Mouse (Mus musculus) thymus, postnatal 14 days (tissue): ENCODE results near the gene Cux2.
"Not testable (repeated sequence)": the region's sequence is repeated elsewhere in the genome, so short reads cannot be mapped to it uniquely, and the experiment has no call there.

Experiments used
- DNase-seq: peaks from one replicate; pipeline ENCODE4 v3.0.0; 2021

The Cux2 gene

GRCm38 (mm10) chr5:121858427-121858826, 191.5 kb downstream of the Cux2 start:
- no peak for DNase-seq

DNA sequence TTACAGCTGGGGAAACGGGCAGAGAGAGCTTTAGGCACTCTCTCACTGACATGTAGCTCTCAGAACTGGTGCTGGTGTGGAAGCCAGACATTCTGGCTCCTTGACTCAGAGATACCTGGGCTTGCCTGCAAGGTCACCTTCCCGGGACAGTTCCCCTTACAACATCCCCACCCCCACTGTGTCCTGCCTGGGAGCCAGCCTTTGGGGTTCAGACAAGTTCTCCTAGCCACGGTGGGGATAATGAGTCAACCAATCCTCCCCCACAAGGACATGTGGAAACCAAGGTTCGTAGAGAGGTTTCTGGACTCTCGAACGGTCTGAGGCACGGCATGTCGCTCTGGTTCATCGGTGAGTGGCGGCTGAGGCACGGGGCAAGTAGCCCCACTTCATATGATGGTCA, 193.2 kb downstream of the Cux2 start:
- no peak for DNase-seq

DNA sequence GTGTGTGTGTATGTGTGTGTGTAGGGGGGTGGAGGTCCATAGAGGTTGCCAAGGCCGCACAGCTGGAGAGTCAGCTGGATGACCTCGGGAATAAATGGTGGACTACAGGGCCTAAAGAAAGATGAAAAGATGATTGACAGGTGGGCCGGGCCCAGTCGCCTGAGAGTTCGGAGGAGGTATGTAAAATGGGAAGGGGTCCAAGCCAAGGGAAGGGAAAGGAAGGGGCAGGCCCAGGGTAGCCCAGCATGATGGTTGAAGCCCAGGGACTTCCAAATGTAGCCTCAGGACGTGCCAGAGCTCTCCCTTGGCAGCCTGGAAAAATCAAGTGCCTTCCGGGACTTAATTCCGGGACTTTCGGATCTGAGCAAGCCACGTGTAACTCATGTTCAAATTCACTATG, 195.1 kb downstream of the Cux2 start:
- DNase-seq, result no peak

GRCm38 (mm10) chr5:121853368-121854051, 196.4 kb downstream of the Cux2 start:
- no peak for DNase-seq

DNA sequence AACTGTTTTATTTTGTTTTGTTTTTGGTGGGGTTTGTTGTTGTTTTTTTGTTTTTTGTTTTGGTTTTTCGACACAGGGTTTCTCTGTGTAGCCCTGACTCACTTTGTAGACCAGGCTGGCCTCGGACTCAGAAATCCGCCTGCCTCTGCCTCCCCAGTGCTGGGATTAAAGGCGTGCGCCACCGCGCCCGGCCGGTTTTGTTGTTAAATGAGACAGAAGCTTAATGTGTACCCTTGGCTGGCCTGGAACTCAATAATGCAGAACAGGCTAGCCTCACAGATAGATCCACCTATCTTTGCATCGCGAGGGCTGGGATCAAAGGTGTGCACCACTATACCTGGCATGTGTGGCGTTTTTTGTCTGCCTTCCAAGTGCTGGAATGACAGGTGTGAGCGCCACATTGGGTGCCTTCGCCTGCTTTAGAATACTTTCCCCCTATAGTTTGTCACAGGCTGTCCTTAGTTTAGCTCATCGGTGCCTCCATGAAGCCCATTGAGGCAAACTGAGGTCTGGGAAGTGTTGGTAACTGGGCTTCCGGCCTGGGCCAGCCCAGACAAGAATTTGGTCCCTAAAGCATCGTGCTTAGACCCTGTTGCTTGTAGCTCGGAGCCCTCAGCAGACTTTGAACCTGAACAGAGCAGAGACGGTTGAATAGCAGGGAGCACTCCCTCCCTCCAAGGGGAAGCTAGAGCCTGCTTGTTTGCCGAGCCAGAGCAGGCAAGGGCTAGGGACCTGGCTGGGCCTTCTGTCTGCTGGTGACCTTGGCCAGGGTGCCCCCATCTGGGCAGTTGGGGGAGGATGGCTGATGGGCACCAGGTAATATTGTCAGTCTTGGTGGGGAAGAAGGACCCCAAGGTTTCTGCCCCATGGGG, 200.2 kb downstream of the Cux2 start:
- no peak for DNase-seq

GRCm38 (mm10) chr5:121848743-121849142, 201.2 kb downstream of the Cux2 start, which contains the start of gene Pheta1:
TSS of gene Pheta1 (plus strand) at chr5:121848984.
- DNase-seq, result peak; percentile 94

GRCm38 (mm10) chr5:121848035-121848519, 201.8 kb downstream of the Cux2 start:
- peak; percentile 56 for DNase-seq

DNA sequence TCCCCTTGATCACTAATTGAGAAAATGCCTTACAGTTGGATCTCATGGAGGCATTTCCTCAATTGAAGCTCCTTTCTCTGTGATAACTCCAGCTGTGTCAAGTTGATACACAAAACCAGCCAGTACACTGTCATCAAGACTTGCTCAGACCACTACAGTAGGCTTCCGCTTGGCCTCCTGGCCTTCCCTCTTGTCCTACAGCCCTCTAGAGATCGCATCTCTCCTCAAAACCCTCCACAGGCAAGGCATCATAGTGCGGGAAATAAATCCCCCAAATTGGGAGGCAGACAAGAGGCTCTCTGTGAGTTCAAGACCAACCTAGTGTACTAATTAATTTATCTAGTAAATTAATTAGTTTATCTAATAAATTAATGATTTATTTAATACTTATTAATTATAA, 202.6 kb downstream of the Cux2 start:
- DNase-seq, result not testable (repeated sequence)

- no peak for DNase-seq
These were observed 203.6 kb downstream of the Cux2 start for GRCm38 (mm10) chr5:121846322-121846721.

DNA sequence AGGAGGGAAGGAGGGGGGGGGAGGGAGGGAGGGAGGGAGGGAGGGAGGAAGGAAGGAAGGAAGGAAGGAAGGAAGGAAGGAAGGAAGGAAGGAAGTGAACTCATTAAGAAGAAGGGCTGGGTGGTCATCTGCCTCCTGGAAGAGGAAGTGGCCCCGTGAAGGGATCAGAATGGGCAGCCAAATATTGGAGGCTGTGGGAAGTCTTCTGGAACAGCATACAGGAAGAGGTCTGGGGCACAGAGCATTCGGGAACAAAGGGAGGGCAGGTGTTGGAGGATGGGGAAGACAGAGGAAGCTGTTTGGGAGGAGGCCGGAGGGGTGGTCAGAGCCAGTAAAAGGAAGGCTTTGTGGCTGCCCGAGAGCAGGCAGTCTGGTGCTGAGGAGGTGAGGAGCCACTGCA, 204.5 kb downstream of the Cux2 start:
- DNase-seq, result no peak

GRCm38 (mm10) chr5:121843138-121843905, 206.6 kb downstream of the Cux2 start:
- DNase-seq, result no peak

DNA sequence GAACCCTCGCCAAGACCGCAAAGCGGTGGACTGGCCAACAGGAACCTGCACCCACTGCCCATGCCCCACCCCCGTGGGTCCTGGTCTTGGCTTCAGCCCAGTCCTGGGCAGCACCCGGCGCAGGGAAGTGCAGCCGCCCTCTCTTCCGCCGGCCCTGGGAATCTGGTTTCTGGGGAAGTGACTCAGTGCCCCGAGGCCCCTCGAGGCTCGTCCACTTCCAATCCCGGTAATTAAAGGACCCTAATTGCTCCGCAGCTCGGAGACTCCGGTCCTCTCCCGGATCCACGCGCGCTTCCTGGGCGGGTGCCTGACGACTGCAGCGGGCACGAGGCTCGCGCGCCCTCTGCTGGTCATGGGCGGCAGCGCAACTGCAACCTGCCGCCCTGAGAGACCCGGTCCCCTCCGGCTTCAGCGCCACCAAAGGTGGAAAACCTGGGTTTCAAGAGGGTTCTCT, 207.2 kb downstream of the Cux2 start:
- DNase-seq, result peak; percentile 89

DNA sequence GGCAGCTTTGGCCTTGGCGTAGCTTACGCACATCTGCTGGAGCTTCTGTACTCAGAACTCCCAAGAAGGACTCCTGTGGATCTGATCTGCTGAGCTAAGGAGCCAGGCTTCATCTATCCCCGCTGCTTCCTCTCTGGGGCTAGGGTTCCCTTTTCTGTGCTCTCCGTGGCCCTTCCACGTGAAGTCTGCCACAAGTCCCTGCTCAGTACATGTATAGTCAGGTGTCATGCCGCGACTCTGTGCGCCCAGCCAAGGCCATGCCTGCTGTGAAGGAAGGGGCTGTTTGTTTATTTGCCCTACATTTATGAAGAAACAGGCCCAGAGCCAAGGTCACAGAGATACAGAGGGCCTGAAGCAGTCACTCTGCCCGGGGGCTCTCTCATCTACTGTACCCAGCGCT, 207.9 kb downstream of the Cux2 start:
- DNase-seq, result no peak

DNA sequence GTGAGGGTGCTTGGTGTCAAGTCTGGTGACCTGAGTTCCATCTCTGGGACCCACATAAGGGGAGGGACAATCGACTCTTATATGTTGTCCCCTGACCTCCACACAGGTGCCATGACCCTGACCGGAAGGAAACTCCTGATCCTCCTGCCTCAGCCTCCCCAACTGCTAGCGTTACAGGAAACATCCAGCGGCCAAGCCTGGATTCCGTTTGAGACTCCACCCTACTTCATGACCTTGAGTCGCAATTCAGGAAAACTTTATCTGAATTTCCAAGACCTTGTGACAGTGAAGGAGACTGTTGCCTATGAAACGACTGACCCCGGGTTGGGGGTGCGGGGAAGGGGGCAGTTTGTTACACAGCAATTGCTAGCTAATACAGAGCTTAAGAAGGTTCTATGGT, 208.4 kb downstream of the Cux2 start:
- no peak for DNase-seq

DNA sequence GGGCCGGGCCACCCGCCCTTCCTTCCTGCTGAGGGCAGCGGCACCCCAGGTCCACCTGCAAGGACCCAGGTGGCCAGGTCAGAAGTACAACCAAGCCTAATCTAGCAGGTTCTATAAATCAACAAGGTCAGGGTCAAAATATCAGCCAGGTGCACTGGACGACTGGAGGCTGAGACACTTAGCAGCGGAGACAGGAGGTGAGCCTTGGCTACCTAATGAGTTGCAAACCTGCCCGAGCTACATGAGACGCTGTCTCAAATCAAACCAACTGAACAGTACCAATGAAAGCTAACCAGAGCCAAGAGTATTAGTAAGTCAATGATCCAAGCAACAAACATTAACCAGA, 210.8 kb downstream of the Cux2 start:
- DNase-seq, result peak; percentile 4

GRCm38 (mm10) chr5:121838341-121839127, 211.4 kb downstream of the Cux2 start:
- peak; percentile 57 for DNase-seq

DNA sequence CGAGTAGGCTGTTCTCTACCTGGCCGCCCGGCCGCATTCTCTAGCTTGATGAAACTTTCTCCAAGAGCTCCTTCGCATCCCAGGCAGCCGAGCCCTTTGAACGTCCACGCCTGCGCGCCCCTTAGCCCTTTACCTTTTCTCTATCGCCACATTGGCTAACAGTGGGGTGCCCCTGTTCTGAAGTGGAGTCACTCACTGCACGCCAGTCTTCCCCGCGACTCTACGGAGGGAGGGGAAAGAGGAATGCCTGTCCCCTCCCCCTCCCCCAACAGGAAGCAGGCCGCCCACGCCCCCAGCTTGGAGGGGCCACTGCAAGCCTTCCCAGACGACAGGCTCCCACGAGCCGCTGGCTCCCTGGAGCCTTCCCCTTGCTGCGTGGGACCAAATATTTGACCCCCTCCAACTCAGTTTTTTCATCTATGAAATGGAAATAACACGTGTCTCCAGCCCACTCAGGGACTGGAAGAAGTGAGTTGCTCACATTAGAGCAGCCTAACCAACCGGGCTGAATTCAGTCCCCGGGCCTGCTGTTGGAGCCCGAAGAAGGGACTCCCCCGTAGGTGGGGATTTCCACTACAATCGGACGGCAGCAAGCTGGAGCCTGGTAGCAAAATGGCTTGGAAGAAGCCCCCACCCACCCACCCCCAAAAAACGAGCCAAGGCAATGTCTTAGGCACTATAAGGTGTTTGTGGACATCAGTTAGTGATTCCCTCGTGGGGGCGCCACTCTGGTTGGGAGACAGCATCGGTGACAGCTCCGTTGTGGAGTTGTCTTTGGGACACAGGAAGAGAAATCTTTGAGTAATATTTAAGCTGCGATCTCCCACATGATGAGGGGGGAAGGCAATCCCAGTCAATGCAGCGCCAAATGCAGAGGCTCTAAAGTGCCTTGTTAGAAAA, 212.2 kb downstream of the Cux2 start, which contains the start of gene Sh2b3:
TSS of gene Sh2b3 (minus strand) at position 206 of the 900 bp plus-strand sequence.
- DNase-seq, result peak; percentile 77

DNA sequence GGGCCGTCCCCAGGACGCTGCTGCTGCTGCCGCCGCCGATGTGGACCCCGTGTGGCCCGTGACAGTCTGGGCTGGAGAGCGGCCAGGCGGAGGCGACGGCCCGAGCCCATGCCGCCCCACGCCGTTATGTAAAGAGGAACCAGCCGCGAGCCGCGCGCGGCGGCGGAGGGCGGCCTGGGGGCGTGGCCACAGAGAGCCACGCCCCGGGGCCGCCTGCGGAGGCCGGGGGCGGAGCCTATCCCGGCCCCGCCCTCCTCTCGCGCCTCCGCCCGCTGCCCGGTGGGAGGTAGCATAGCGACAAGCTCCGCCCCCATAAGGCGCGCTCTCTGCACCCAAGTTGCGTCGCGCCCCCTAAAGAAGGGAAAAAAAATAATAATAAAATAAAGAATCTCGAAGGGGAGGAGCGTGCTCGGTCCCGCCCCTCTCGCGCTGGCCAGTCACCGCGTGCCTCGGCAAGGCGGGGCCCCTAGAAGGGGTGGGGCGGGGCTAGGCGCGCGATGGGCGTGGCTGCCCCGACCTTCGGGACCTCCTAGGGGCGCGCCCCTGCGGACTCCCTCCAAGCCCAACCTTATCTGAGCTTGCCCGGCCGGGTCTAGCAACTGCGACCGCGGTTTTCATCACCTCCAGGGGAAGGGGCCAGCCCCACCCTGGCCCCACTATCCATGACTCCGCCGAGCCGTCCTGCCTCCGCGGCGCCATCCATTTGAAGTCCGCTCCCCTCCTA, 213.0 kb downstream of the Cux2 start:
- peak; percentile 90 for DNase-seq

DNA sequence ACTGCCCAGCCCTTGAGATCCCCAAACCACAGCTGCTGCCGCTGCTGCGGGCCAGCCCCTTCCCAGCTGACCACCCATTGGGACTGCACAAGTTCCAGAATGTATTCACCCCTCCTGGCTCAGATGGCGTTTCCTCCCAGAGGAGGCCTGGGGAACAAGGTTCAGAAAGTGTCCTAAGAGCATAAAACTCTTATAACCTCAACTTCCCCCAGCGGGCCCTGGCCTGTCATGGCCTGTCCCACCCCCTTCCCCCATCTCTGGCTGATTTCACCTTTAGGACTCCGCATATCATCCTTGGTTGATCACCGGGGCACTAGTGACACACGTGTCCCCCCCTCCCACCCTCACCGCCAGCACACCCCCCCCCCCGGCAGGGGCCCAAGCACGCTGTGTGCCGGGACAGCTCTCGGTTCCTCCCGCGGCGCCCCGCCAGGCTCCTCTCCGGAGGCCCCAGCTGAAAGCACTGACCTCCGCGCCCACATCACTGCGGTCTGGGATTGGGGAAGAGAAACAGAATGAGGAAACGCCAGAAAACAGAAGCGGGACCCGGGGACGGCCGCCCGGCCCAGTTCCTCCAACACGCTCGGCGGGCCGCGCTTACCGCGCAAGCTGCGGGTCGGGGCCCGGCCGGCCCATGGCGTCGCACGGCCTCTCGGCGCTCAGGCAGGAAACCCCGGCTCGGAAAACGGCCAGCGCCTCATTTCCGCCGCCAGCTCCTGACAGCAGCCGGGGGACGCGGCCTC, 213.8 kb downstream of the Cux2 start:
- DNase-seq, result peak; percentile 37
